Mouse (Mus musculus) adrenal gland (tissue): ENCODE data around the gene 4930404N11Rik.

ENCODE experiments used
- intact Hi-C: fragments of 180-260 bp; cut with DNase I; formaldehyde crosslinking; loops from one replicate; pipeline ENCODE4 v1.15.1; 2025
- microRNA-seq, 2 experiments: library from miRNA; unstranded; fragments of <30 nt; microRNA quantifications; one replicate each; pipeline ENCODE4; 2019

The 4930404N11Rik gene

GRCm38 (mm10) chr10:81315587-81315986 lies 50.0 kb downstream of the 4930404N11Rik start:
- intact Hi-C loops, result no loop called here

- intact Hi-C loops, result no loop called here
Measured at GRCm38 (mm10) chr10:81314201-81314600, 51.4 kb downstream of the 4930404N11Rik start.

GRCm38 (mm10) chr10:81313581-81313980 lies 52.0 kb downstream of the 4930404N11Rik start:
- intact Hi-C loops, result no loop called here

Small RNA genes within 50 kb of the gene (microRNA-seq; reads per million reads assigned to microRNA genes)
- gene Mir6913, result 0.57 to 1.4 reads per million in 2 experiments
